Mouse (Mus musculus) forebrain, embryonic 16.5 days (tissue): Measurements from ENCODE around the gene Rala. TPM values are rescaled to one million over a fixed set of nuclear protein-coding genes. Genes with fewer than 3 reads are reported as not detected.
A peak's percentile ranks its signal among the peaks of the same experiment; 100 is the strongest.

Source experiments
- ATAC-seq: fragments of 200-750 bp; cut with Nextera tagmentation; 2 replicates; pipeline ENCODE4 v1.8.0; 2017; ENCODE audit warnings: mild to moderate bottlenecking, moderate library complexity
- H3K27ac ChIP-seq: fragments of 300-500 bp; sonication (generic); 2 replicates; pipeline ENCODE4 v1.5.1; 2014; ENCODE audit warnings: low read length, control low read depth
- H3K27me3 ChIP-seq: fragments of 300-500 bp; sonication (generic); replicated peaks from 2 replicates; pipeline ENCODE4 v1.6.1; 2014; ENCODE audit warnings: low read length; ENCODE audit not compliant: control insufficient read depth, insufficient read depth
- H3K36me3 ChIP-seq: fragments of 300-500 bp; sonication (generic); 2 replicates; pipeline ENCODE4 v1.6.1; 2014; ENCODE audit not compliant: control insufficient read depth, insufficient read depth
- H3K4me1 ChIP-seq: fragments of 300-500 bp; sonication (generic); replicated peaks from 2 replicates; pipeline ENCODE4 v1.6.1; 2014; ENCODE audit warnings: low read length; ENCODE audit not compliant: control insufficient read depth, insufficient read depth
- H3K4me2 ChIP-seq: fragments of 300-500 bp; sonication (generic); 2 replicates; pipeline ENCODE4 v1.6.1; 2014; ENCODE audit warnings: mild to moderate bottlenecking, low read length, control low read depth
- H3K4me3 ChIP-seq: fragments of 300-500 bp; sonication (generic); replicated peaks from 2 replicates; pipeline ENCODE4 v1.5.1; 2014; ENCODE audit warnings: mild to moderate bottlenecking, low read length, control low read depth
- H3K9ac ChIP-seq: fragments of 300-500 bp; sonication (generic); replicated peaks from 2 replicates; pipeline ENCODE4 v1.6.1; 2014; ENCODE audit warnings: low read depth, low read length, control low read depth
- H3K9me3 ChIP-seq: fragments of 300-500 bp; sonication (generic); 2 replicates; pipeline ENCODE4 v1.6.1; 2016; ENCODE audit warnings: low read length; ENCODE audit not compliant: control insufficient read depth
- WGBS: fragments of 180-500 bp; shearing (Covaris S2); extraction: QIAGEN DNeasy Blood & Tissue Kit; methylation state at CpG from one replicate; pipeline ENCODE4 v1.1.7; 2014; 5-methylcytosine and 5-hydroxymethylcytosine counted together
- polyA plus RNA-seq: library from polyadenylated mRNA; unstranded; fragments of >200 nt; fragmentation: Nextera tagmentation; extraction: Ambion mirVana; gene quantifications from 2 replicates; pipeline ENCODE4 v1.2.1, GENCODE M21; 2015

Gene Rala
- polyA plus RNA-seq, 1 experiment from 2014 or later, result 209 TPM

DNA sequence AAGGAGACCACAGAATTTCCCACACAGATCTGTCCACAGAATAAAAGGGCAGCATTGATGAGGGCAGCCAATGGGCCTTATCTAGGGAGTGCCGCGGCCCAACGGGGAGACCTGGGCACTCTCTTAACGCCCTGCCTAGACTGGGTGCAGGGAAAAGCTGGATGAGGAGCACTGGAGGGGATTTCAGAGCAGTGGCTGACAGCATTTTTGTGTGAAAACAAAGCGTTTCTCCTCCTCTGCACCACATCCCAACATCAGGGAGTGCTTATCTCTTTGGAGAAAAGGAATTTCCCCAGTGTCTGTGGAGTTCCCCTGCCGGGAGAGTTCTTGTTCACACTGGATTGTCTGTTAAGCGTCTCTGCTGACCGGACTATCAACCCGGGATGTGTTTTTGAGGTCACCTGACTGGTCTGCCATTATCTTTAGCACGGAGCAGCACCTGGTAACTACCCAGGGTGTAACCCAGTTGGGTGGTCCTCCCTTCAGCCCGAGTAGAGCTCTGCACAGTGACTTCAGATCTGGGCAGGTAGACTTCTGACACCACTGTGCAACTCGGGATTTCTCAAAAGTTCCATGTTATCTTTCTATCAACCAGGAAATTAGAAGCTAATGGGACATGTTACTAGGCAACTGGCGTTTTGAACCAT lies 88.4 kb downstream of the Rala start:
- H3K36me3 ChIP-seq, result no peaks in the 10 kb centered on the region
- WGBS, result 7% methylated on average over 13 of the region's 13 CpGs
- no peaks in the 10 kb centered on the region for H3K9me3 ChIP-seq
- no peaks in the 10 kb centered on the region for H3K4me1 ChIP-seq
- peak overlapping the region; percentile 24 for H3K4me2 ChIP-seq
- ATAC-seq, result peak; percentile 69
- H3K27me3 ChIP-seq, result no peaks in the 10 kb centered on the region
- H3K4me3 ChIP-seq, result no peak overlapping the region
- H3K27ac ChIP-seq, result no peak overlapping the region
- H3K9ac ChIP-seq, result no peak overlapping the region; the same call in 1 of the 2 replicates

DNA sequence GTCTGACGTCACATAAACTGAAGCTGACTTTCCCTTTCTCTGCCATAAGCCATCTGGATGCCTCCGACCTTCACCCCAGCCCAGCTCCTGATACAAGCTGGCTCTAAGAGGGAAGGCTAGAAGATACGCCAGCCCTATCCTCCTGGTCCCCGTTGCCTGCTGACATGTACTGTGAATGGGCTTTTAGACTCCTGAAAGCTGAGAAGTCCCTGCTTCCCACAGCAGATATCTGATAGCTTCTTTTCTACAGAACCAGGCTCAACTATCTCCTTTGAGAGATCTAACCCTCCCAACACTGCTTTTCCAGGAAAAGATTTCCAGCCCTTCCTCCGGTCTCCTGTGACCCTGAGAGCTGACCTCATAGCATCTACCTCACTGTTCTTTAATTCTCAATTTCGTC lies 89.3 kb downstream of the Rala start:
- Histone ChIP-seq H3K27me3 (no peaks in the 10 kb centered on the region), H3K36me3 (no peaks in the 10 kb centered on the region), H3K4me3 (no peak overlapping the region), H3K27ac (no peak overlapping the region), H3K9ac (no peak overlapping the region), H3K4me1 (no peaks in the 10 kb centered on the region), H3K4me2 (no peak overlapping the region), H3K9me3 (no peaks in the 10 kb centered on the region)
- WGBS, result 66% methylated on average over 6 of the region's 6 CpGs
- no peak for ATAC-seq

DNA sequence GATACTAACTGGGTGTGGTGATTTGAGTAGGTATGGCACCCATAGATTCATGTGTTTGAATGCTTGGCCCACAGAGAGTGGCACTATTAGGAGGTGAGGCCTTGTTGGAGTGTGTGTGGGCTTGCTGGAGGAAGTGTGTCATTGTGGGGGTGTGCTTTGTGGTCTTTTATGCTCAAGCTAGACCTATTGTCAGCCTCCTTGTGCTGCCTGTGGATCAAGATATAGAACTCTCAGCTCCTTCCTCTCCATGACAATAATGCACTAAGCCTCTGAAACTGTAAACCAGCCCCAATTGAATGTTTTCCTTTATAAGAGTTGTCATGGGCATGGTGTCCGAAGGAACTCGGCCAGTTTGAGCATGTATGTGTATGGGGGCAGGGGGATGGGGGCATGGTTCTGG lies 100.7 kb downstream of the Rala start:
- WGBS, result 66% methylated on average over 2 of the region's 2 CpGs
- H3K9ac ChIP-seq, result no peak overlapping the region
- H3K4me3 ChIP-seq, result no peak overlapping the region
- ATAC-seq, result no peak
- no peaks in the 10 kb centered on the region for H3K4me1 ChIP-seq
- no peaks in the 10 kb centered on the region for H3K27me3 ChIP-seq
- no peak overlapping the region for H3K27ac ChIP-seq
- no peaks in the 10 kb centered on the region for H3K9me3 ChIP-seq
- H3K36me3 ChIP-seq, result no peaks in the 10 kb centered on the region
- H3K4me2 ChIP-seq, result no peak overlapping the region

DNA sequence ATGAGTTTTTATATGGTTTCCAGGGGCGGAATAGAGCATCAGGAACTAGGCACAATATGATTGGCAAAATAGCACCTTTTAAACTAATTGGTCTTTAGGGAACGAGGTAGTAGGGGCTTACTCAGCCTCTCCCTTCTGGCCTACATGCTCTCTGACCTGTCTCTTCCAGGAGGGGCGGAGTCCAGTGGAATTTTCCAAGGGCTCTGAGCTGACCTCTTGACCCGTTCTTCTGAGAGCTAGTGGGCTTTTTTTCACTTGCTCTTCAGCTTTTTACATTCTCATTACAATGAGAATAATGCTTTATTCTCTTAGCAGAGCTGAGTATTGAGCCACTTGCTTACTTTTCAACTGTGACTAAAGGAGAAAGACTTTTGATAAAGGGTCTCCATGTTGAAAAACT lies 101.3 kb downstream of the Rala start:
- 28% methylated on average over 4 of the region's 4 CpGs for WGBS
- Histone ChIP-seq H3K9ac (no peak overlapping the region), H3K4me2 (no peak overlapping the region), H3K27me3 (no peaks in the 10 kb centered on the region), H3K27ac (no peak overlapping the region), H3K4me3 (no peak overlapping the region), H3K9me3 (no peaks in the 10 kb centered on the region), H3K36me3 (no peaks in the 10 kb centered on the region), H3K4me1 (no peaks in the 10 kb centered on the region; the same call in 1 of the 2 replicates)
- no peak for ATAC-seq

GRCm38 (mm10) chr13:17839137-17839536 lies 104.9 kb downstream of the Rala start:
- Histone ChIP-seq H3K4me3 (no peak overlapping the region), H3K4me1 (no peaks in the 10 kb centered on the region; the same call in 1 of the 2 replicates), H3K9ac (no peak overlapping the region), H3K4me2 (no peak overlapping the region), H3K9me3 (no peaks in the 10 kb centered on the region), H3K36me3 (no peaks in the 10 kb centered on the region), H3K27me3 (no peaks in the 10 kb centered on the region), H3K27ac (no peak overlapping the region)
- 91% methylated on average over 5 of the region's 5 CpGs for WGBS
- ATAC-seq, result no peak

DNA sequence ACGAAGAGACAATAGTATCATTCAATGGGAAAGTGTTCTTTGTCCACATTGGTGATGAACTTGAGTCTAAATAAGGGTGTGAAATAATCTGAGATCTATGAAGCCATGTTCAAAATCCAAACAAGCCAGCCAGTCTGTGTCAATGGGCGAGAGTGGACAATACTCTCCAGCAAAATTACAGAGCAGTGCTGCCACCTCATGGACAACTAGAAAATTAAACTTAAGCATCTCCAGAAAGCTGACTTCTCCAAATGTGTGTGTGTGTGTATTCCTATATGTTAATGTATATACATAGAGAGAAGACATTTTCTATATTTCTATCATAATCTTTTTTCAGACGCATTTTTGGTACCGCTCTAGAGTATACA lies 105.6 kb downstream of the Rala start:
- Histone ChIP-seq H3K36me3 (no peaks in the 10 kb centered on the region), H3K9ac (no peak overlapping the region), H3K4me1 (no peaks in the 10 kb centered on the region; the same call in 1 of the 2 replicates), H3K4me3 (no peak overlapping the region), H3K27me3 (no peaks in the 10 kb centered on the region), H3K4me2 (no peak overlapping the region), H3K9me3 (no peaks in the 10 kb centered on the region), H3K27ac (no peak overlapping the region)
- 39% methylated on average over 4 of the region's 4 CpGs for WGBS
- peak; percentile 63 for ATAC-seq

DNA sequence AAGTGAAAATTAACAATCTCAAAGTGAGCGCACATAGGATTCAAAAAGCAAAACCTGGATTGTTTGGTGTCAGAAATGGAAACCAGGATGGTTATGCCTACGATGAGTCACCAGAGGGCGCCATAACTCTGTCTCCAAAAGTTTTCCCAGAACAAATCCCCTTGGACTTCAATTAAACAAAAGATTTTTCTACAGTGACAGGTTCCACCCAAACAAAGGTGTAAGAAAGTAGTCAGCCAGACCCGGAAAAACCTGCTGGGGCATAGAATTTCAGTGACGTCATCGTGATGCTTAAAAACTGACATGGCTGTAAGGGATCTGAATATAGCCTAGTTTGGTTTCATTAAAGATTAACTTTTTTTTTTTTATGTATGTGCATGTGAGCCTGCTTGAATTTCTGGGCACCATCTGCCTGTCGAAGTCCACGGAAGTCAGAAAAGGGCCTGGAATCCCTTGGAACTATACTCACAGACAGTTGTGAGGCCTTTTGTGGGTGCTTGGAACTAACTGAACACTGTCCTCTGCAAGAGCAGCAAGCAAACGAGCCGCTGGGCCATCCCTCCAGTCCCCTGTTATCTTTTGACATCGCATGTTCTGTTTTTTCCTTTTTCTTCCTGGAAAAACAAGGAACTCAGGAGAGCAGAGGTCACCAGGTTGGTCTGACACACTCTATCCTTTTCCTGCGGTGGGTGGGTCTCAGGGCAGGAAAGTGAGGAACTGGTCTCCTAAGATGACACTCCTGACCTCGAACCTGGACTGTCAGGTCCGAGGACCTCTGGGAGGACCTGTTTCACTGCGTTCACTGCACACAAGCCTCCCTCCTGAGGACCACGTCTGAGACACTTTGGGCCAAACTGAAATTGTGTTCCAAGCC lies 106.2 kb downstream of the Rala start:
- H3K4me3 ChIP-seq, result no peak overlapping the region
- ATAC-seq, result peak; percentile 15; the same call in 1 of the 2 replicates
- 44% methylated on average over 16 of the region's 16 CpGs for WGBS
- H3K27me3 ChIP-seq, result no peaks in the 10 kb centered on the region
- H3K9me3 ChIP-seq, result no peaks in the 10 kb centered on the region
- no peaks in the 10 kb centered on the region; the same call in 1 of the 2 replicates for H3K4me1 ChIP-seq
- H3K9ac ChIP-seq, result no peak overlapping the region
- H3K27ac ChIP-seq, result no peak overlapping the region
- no peaks in the 10 kb centered on the region for H3K36me3 ChIP-seq
- H3K4me2 ChIP-seq, result no peak overlapping the region

- no peak overlapping the region for H3K27ac ChIP-seq
- H3K4me1 ChIP-seq, result no peaks in the 10 kb centered on the region; the same call in 1 of the 2 replicates
- H3K9me3 ChIP-seq, result no peaks in the 10 kb centered on the region
- H3K9ac ChIP-seq, result no peak overlapping the region
- H3K4me2 ChIP-seq, result no peak overlapping the region
- no peak overlapping the region for H3K4me3 ChIP-seq
- 84% methylated on average over 7 of the region's 7 CpGs for WGBS
- no peak for ATAC-seq
- H3K36me3 ChIP-seq, result no peaks in the 10 kb centered on the region
- no peaks in the 10 kb centered on the region for H3K27me3 ChIP-seq
Observed at GRCm38 (mm10) chr13:17836808-17837207, 107.2 kb downstream of the Rala start.

- ATAC-seq, result no peak
- Histone ChIP-seq H3K4me3 (no peak overlapping the region), H3K27me3 (no peaks in the 10 kb centered on the region), H3K27ac (no peak overlapping the region), H3K9me3 (no peaks in the 10 kb centered on the region), H3K9ac (no peak overlapping the region), H3K4me2 (no peak overlapping the region), H3K4me1 (no peaks in the 10 kb centered on the region; the same call in 1 of the 2 replicates), H3K36me3 (no peaks in the 10 kb centered on the region)
- WGBS, result 78% methylated on average over 3 of the region's 3 CpGs
Observed at GRCm38 (mm10) chr13:17832940-17833339, 111.1 kb downstream of the Rala start.
